Mouse (Mus musculus) intestine, embryonic 15.5 days (tissue): ENCODE data around the gene Cped1. TPM values are rescaled to one million over a fixed set of nuclear protein-coding genes. Genes with fewer than 3 reads are reported as not detected.
A peak's percentile ranks its signal among the peaks of the same experiment; 100 is the strongest.

Experiments
- ATAC-seq: fragments of 200-750 bp; cut with Nextera tagmentation; 2 replicates; pipeline ENCODE4 v1.8.0; 2017; ENCODE audit warnings: moderate TSS enrichment, moderate library complexity
- H3K27ac ChIP-seq: fragments of 300-500 bp; sonication (generic); 2 replicates; pipeline ENCODE4 v1.5.1; 2015; ENCODE audit warnings: mild to moderate bottlenecking, inconsistent platforms
- H3K27me3 ChIP-seq: fragments of 300-500 bp; sonication (generic); replicated peaks from 2 replicates; pipeline ENCODE4 v1.6.1; 2015; ENCODE audit warnings: inconsistent platforms
- H3K36me3 ChIP-seq: fragments of 300-500 bp; sonication (generic); 2 replicates; pipeline ENCODE4 v1.6.1; 2015; ENCODE audit warnings: inconsistent platforms
- H3K4me1 ChIP-seq: fragments of 300-500 bp; sonication (generic); replicated peaks from 2 replicates; pipeline ENCODE4 v1.6.1; 2015; ENCODE audit warnings: inconsistent platforms
- H3K4me2 ChIP-seq: fragments of 300-500 bp; sonication (generic); replicated peaks from 2 replicates; pipeline ENCODE4 v1.6.1; 2015; ENCODE audit warnings: mild to moderate bottlenecking, inconsistent platforms
- H3K4me3 ChIP-seq: fragments of 300-500 bp; sonication (generic); replicated peaks from 2 replicates; pipeline ENCODE4 v1.5.1; 2015; ENCODE audit warnings: inconsistent platforms
- H3K9ac ChIP-seq: fragments of 300-500 bp; sonication (generic); 2 replicates; pipeline ENCODE4 v1.6.1; 2015; ENCODE audit warnings: inconsistent platforms
- H3K9me3 ChIP-seq: fragments of 300-500 bp; sonication (generic); 2 replicates; pipeline ENCODE4 v1.6.1; 2016; ENCODE audit warnings: inconsistent platforms
- WGBS: fragments of 180-500 bp; shearing (Covaris S2); methylation state at CpG from one replicate; pipeline ENCODE4 v1.1.7; 2015; 5-methylcytosine and 5-hydroxymethylcytosine counted together
- polyA plus RNA-seq: library from polyadenylated mRNA; unstranded; fragments of >200 nt; fragmentation: Nextera tagmentation; extraction: Ambion mirVana; gene quantifications from 2 replicates; pipeline ENCODE4 v1.2.1, GENCODE M21; 2015

The Cped1 gene
- polyA plus RNA-seq, 1 experiment from 2014 or later: 20.7 TPM

GRCm38 (mm10) chr6:22157461-22157860, 171.7 kb downstream of the Cped1 start:
- H3K27ac ChIP-seq: no peak overlapping the region
- no peak overlapping the region for H3K9ac ChIP-seq
- 74% methylated on average over 5 of the region's 5 CpGs for WGBS

GRCm38 (mm10) chr6:22161944-22162343, 176.2 kb downstream of the Cped1 start:
- H3K4me2 ChIP-seq: no peak overlapping the region

More at GRCm38 (mm10) chr6:22157461-22157860, 171.7 kb downstream of the Cped1 start:
- Histone ChIP-seq H3K9me3 (no peaks in the 10 kb centered on the region), H3K4me1 (no peaks in the 10 kb centered on the region), H3K4me3 (no peak overlapping the region), H3K27me3 (no peaks in the 10 kb centered on the region), H3K36me3 (no peaks in the 10 kb centered on the region), H3K4me2 (no peak overlapping the region)
- no peak for ATAC-seq

GRCm38 (mm10) chr6:22168388-22168787, 182.7 kb downstream of the Cped1 start:
- Histone ChIP-seq H3K4me1 (no peaks in the 10 kb centered on the region), H3K27ac (no peak overlapping the region), H3K27me3 (no peaks in the 10 kb centered on the region), H3K9ac (no peak overlapping the region), H3K9me3 (no peaks in the 10 kb centered on the region), H3K4me2 (no peak overlapping the region), H3K4me3 (no peak overlapping the region), H3K36me3 (no peaks in the 10 kb centered on the region)
- WGBS: 52% methylated on average over 2 of the region's 2 CpGs
- no peak for ATAC-seq

More at GRCm38 (mm10) chr6:22161944-22162343, 176.2 kb downstream of the Cped1 start:
- no peak overlapping the region for H3K9ac ChIP-seq
- no peak overlapping the region for H3K27ac ChIP-seq
- H3K36me3 ChIP-seq: no peaks in the 10 kb centered on the region
- WGBS: 46% methylated on average over 1 of the region's 1 CpGs
- no peak overlapping the region for H3K4me3 ChIP-seq
- H3K9me3 ChIP-seq: no peaks in the 10 kb centered on the region
- no peak for ATAC-seq
- no peaks in the 10 kb centered on the region for H3K27me3 ChIP-seq
- H3K4me1 ChIP-seq: no peaks in the 10 kb centered on the region

- Histone ChIP-seq H3K9me3 (no peaks in the 10 kb centered on the region), H3K36me3 (no peaks in the 10 kb centered on the region), H3K4me3 (no peak overlapping the region), H3K27me3 (no peaks in the 10 kb centered on the region), H3K4me2 (no peak overlapping the region), H3K27ac (no peak overlapping the region), H3K4me1 (no peaks in the 10 kb centered on the region), H3K9ac (no peak overlapping the region)
- ATAC-seq: no peak
- WGBS: 73% methylated on average over 8 of the region's 8 CpGs
Measured at GRCm38 (mm10) chr6:22178721-22179295, 193.1 kb downstream of the Cped1 start.

GRCm38 (mm10) chr6:22180316-22180715, 194.6 kb downstream of the Cped1 start:
- Histone ChIP-seq H3K4me3 (no peak overlapping the region), H3K4me2 (no peak overlapping the region), H3K27ac (no peak overlapping the region), H3K9me3 (no peaks in the 10 kb centered on the region), H3K27me3 (no peaks in the 10 kb centered on the region), H3K36me3 (no peaks in the 10 kb centered on the region), H3K9ac (no peak overlapping the region), H3K4me1 (no peaks in the 10 kb centered on the region)
- ATAC-seq: no peak
- WGBS: 54% methylated on average over 10 of the region's 10 CpGs

- WGBS: 89% methylated on average over 8 of the region's 8 CpGs
- no peak for ATAC-seq
- Histone ChIP-seq H3K27ac (no peak overlapping the region), H3K9ac (no peak overlapping the region), H3K4me2 (no peak overlapping the region), H3K4me3 (no peak overlapping the region), H3K36me3 (no peaks in the 10 kb centered on the region), H3K9me3 (no peaks in the 10 kb centered on the region), H3K4me1 (0 out of 2 replicates have a peak, but pooled peaks cover 3% of the 10 kb centered on the region), H3K27me3 (no peaks in the 10 kb centered on the region)
Measured at GRCm38 (mm10) chr6:22186967-22187366, 201.3 kb downstream of the Cped1 start.

- Histone ChIP-seq H3K36me3 (no peaks in the 10 kb centered on the region), H3K27ac (no peak overlapping the region), H3K9me3 (no peaks in the 10 kb centered on the region), H3K9ac (no peak overlapping the region), H3K27me3 (no peaks in the 10 kb centered on the region), H3K4me3 (no peak overlapping the region), H3K4me2 (peak overlapping the region; percentile 14; the same call in 1 of the 2 replicates), H3K4me1 (0 out of 2 replicates have a peak, but pooled peaks cover 3% of the 10 kb centered on the region)
- ATAC-seq: peak; percentile 95
- 71% methylated on average over 24 of the region's 24 CpGs for WGBS
Measured at GRCm38 (mm10) chr6:22189346-22190335, 203.9 kb downstream of the Cped1 start.

- WGBS: 67% methylated on average over 3 of the region's 3 CpGs
- no peak for ATAC-seq
- Histone ChIP-seq H3K36me3 (no peaks in the 10 kb centered on the region), H3K9ac (no peak overlapping the region), H3K4me1 (no peaks in the 10 kb centered on the region), H3K4me2 (no peak overlapping the region), H3K9me3 (no peaks in the 10 kb centered on the region), H3K4me3 (no peak overlapping the region), H3K27ac (no peak overlapping the region), H3K27me3 (no peaks in the 10 kb centered on the region)
Measured at GRCm38 (mm10) chr6:22198603-22199002, 212.9 kb downstream of the Cped1 start.

GRCm38 (mm10) chr6:22199473-22199872, 213.8 kb downstream of the Cped1 start:
- ATAC-seq: no peak
- no peaks in the 10 kb centered on the region for H3K4me1 ChIP-seq
- no peaks in the 10 kb centered on the region for H3K36me3 ChIP-seq
- no peaks in the 10 kb centered on the region for H3K9me3 ChIP-seq
- H3K4me3 ChIP-seq: no peak overlapping the region
- H3K27me3 ChIP-seq: no peaks in the 10 kb centered on the region
- no peak overlapping the region for H3K27ac ChIP-seq
- WGBS: 86% methylated on average over 2 of the region's 2 CpGs
- no peak overlapping the region for H3K9ac ChIP-seq
- no peak overlapping the region for H3K4me2 ChIP-seq

- no peaks in the 10 kb centered on the region for H3K4me1 ChIP-seq
- no peak overlapping the region for H3K4me3 ChIP-seq
- no peaks in the 10 kb centered on the region for H3K27me3 ChIP-seq
- H3K4me2 ChIP-seq: no peak overlapping the region
- H3K27ac ChIP-seq: no peak overlapping the region
- H3K9me3 ChIP-seq: no peaks in the 10 kb centered on the region
- H3K9ac ChIP-seq: no peak overlapping the region
- 92% methylated on average over 3 of the region's 3 CpGs for WGBS
- no peak for ATAC-seq
- H3K36me3 ChIP-seq: no peaks in the 10 kb centered on the region
Measured at GRCm38 (mm10) chr6:22200133-22200532, 214.4 kb downstream of the Cped1 start.

- H3K4me3 ChIP-seq: no peak overlapping the region
- 90% methylated on average over 3 of the region's 3 CpGs for WGBS
- no peak for ATAC-seq
- H3K9me3 ChIP-seq: no peaks in the 10 kb centered on the region
- H3K27me3 ChIP-seq: no peaks in the 10 kb centered on the region
- no peak overlapping the region for H3K9ac ChIP-seq
- no peaks in the 10 kb centered on the region for H3K36me3 ChIP-seq
- H3K27ac ChIP-seq: no peak overlapping the region
- H3K4me1 ChIP-seq: 0 out of 2 replicates have a peak, but pooled peaks cover 7% of the 10 kb centered on the region
- no peak overlapping the region for H3K4me2 ChIP-seq
Measured at GRCm38 (mm10) chr6:22201879-22202278, 216.2 kb downstream of the Cped1 start.

- H3K4me2 ChIP-seq: no peak overlapping the region
- H3K4me3 ChIP-seq: no peak overlapping the region
- H3K27me3 ChIP-seq: no peaks in the 10 kb centered on the region
Measured at GRCm38 (mm10) chr6:22205030-22205750, 219.5 kb downstream of the Cped1 start.

More at GRCm38 (mm10) chr6:22205030-22205750, 219.5 kb downstream of the Cped1 start:
- Histone ChIP-seq H3K27ac (no peak overlapping the region), H3K36me3 (no peaks in the 10 kb centered on the region), H3K9ac (no peak overlapping the region), H3K4me1 (0 out of 2 replicates have a peak, but pooled peaks cover 7% of the 10 kb centered on the region), H3K9me3 (no peaks in the 10 kb centered on the region)
- 83% methylated on average over 12 of the region's 12 CpGs for WGBS
- ATAC-seq: no peak
